Mouse (Mus musculus): ENCODE results near the gene Fzr1. TPM values are rescaled to one million over a fixed set of nuclear protein-coding genes. Genes with fewer than 3 reads are reported as not detected.
A peak's percentile ranks its signal among the peaks of the same experiment; 100 is the strongest.

Fzr1 gene
- total and polyA plus RNA-seq, 3 experiments = 33.1 to 75.4 (median 44.5) TPM

GRCm38 (mm10) chr10:81321436-81321835, 56.9 kb downstream of the Fzr1 start:
- TF ChIP-seq ZC3H11A (IDR thresholded peaks at IDR 0.05; ENCODE audit: low read depth, low read length) = no peak
- no peak for TF ChIP-seq PAX5 (IDR thresholded peaks at IDR 0.05; ENCODE audit: low read length)
- 0 out of 2 replicates have a peak, but pooled peaks have one; percentile 1 for TF ChIP-seq TBP (conservative IDR thresholded peaks at IDR 0.05; ENCODE audit: low read depth, low read length)
- no peak for TF ChIP-seq ELF1 (IDR thresholded peaks at IDR 0.05; ENCODE audit: low read depth, low read length)
- no peak for TF ChIP-seq POLR2A (IDR thresholded peaks at IDR 0.05; ENCODE audit: low read depth, low read length)
- no peak for TF ChIP-seq ZKSCAN1 (IDR thresholded peaks at IDR 0.05; ENCODE audit: borderline replicate concordance, low read depth, low read length)
- Histone ChIP-seq H3K9ac (ENCODE audit: insufficient read depth, low read depth) (peak overlapping the region; percentile 96), H3K4me3 (replicated peaks in 1 of 3; ENCODE audit: low read depth in 2 of 3, low read length in 2 of 3, poor library complexity in 1 of 3) (peak overlapping the region; percentile 89 to 98 (median 97)), H3K27ac (ENCODE audit: insufficient read depth, low read depth) (peak overlapping the region; percentile 49), H3K4me2 (ENCODE audit: insufficient read depth, low read depth, poor library complexity, severe bottlenecking) (peak overlapping the region; percentile 78), H3K9me3 (replicated peaks; ENCODE audit: low read length) (no peaks in the 10 kb centered on the region), H3K36me3 (replicated peaks in 1 of 2; ENCODE audit: control insufficient read depth in 1 of 2, insufficient read depth in 1 of 2, low read length in 1 of 2) (peaks cover 61 to 74% of the 10 kb centered on the region in 2 experiments), H3K27me3 (replicated peaks) (no peaks in the 10 kb centered on the region), H3K79me2 (replicated peaks; ENCODE audit: control insufficient read depth, extremely low read depth, insufficient read depth, poor library complexity, severe bottlenecking) (peaks cover 15% of the 10 kb centered on the region), H3K4me1 (ENCODE audit: control insufficient read depth in 1 of 2, insufficient read depth in 2 of 2) (peaks cover 12 to 37% of the 10 kb centered on the region in 2 experiments; a peak in 3 of 4 replicates)
- DNase-seq (ENCODE audit: extremely low read depth) = no peak
- dilution Hi-C loops (cut with MboI; ENCODE audit: extremely low pct_ligation_motif_present, extremely low pct_unique_long_range_greater_than_20kb, low sequenced_read_pairs) (no loop called here), in situ Hi-C loops (cut with MboI; ENCODE audit: low pct_ligation_motif_present, low pct_unique_long_range_greater_than_20kb, low sequenced_read_pairs) (no loop called here)

- Histone ChIP-seq H3K9me3 (replicated peaks; ENCODE audit: low read length) (no peaks in the 10 kb centered on the region), H3K9ac (ENCODE audit: insufficient read depth, low read depth) (peak within 1 kb of the TSS; percentile 96), H3K4me3 (replicated peaks in 1 of 3; ENCODE audit: low read depth in 2 of 3, low read length in 2 of 3, poor library complexity in 1 of 3) (peak within 1 kb of the TSS; percentile 89 to 98 (median 97)), H3K4me1 (ENCODE audit: control insufficient read depth in 1 of 2, insufficient read depth in 2 of 2) (peaks cover 12 to 37% of the 10 kb centered on the region in 2 experiments; a peak in 3 of 4 replicates), H3K4me2 (ENCODE audit: insufficient read depth, low read depth, poor library complexity, severe bottlenecking) (peak within 1 kb of the TSS; percentile 78), H3K79me2 (replicated peaks; ENCODE audit: control insufficient read depth, extremely low read depth, insufficient read depth, poor library complexity, severe bottlenecking) (peaks cover 15% of the 10 kb centered on the region), H3K27ac (ENCODE audit: insufficient read depth, low read depth) (peak within 1 kb of the TSS; percentile 59), H3K36me3 (replicated peaks in 1 of 2; ENCODE audit: control insufficient read depth in 1 of 2, insufficient read depth in 1 of 2, low read length in 1 of 2) (peaks cover 61 to 74% of the 10 kb centered on the region in 2 experiments), H3K27me3 (replicated peaks) (no peaks in the 10 kb centered on the region)
- dilution Hi-C loops (cut with MboI; ENCODE audit: extremely low pct_ligation_motif_present, extremely low pct_unique_long_range_greater_than_20kb, low sequenced_read_pairs) = no loop called here
- DNase-seq (ENCODE audit: extremely low read depth) = peak; percentile 100
- in situ Hi-C loops (cut with MboI; ENCODE audit: low pct_ligation_motif_present, low pct_unique_long_range_greater_than_20kb, low sequenced_read_pairs) = no loop called here
- TF ChIP-seq CHD1 (IDR thresholded peaks at IDR 0.05; ENCODE audit: low read depth, low read length) (no peak), TCF12 (IDR thresholded peaks at IDR 0.05; ENCODE audit: low read depth, low read length) (peak; percentile 85), UBTF (IDR thresholded peaks at IDR 0.05; ENCODE audit: low read depth, low read length) (no peak), ZC3H11A (IDR thresholded peaks at IDR 0.05; ENCODE audit: low read depth, low read length) (no peak), MXI1 (IDR thresholded peaks at IDR 0.05; ENCODE audit: low read depth, low read length) (peak; percentile 78), JUND (conservative IDR thresholded peaks at IDR 0.05; ENCODE audit: low read depth, low read length) (peak; percentile 49), USF1 (IDR thresholded peaks at IDR 0.05; ENCODE audit: low read depth, low read length) (no peak; the same call in 1 of the 2 replicates), NRF1 (IDR thresholded peaks at IDR 0.05; ENCODE audit: low read depth, low read length) (peak; percentile 97), MAX (IDR thresholded peaks at IDR 0.05; ENCODE audit: low read length) (peak; percentile 100), E2F4 (IDR thresholded peaks at IDR 0.05; ENCODE audit: insufficient replicate concordance, low read depth, low read length) (peak; percentile 95), TBP (conservative IDR thresholded peaks at IDR 0.05; ENCODE audit: low read depth, low read length) (0 out of 2 replicates have a peak, but pooled peaks have one; percentile 11), GABPA (IDR thresholded peaks at IDR 0.05; ENCODE audit: insufficient replicate concordance, low read depth, low read length) (peak; percentile 40; the same call in 1 of the 2 replicates), MEF2A (IDR thresholded peaks at IDR 0.05; ENCODE audit: borderline replicate concordance, low read depth, low read length) (peak; percentile 70), POLR2AphosphoS2 (IDR thresholded peaks at IDR 0.05; ENCODE audit: low read depth, low read length) (peak; percentile 65; the same call in 1 of the 2 replicates), SIN3A (IDR thresholded peaks at IDR 0.05; ENCODE audit: low read length) (peak; percentile 97), RAD21 (IDR thresholded peaks at IDR 0.05; ENCODE audit: low read depth, low read length) (no peak), ELF1 (IDR thresholded peaks at IDR 0.05; ENCODE audit: low read depth, low read length) (peak; percentile 98), KAT2A (IDR thresholded peaks at IDR 0.05; ENCODE audit: insufficient replicate concordance, low read length) (peak; percentile 96), MYC (IDR thresholded peaks at IDR 0.05; ENCODE audit: low read depth, low read length) (peak; percentile 84), EP300 (IDR thresholded peaks at IDR 0.05; ENCODE audit: low read length) (no peak), RCOR1 (conservative IDR thresholded peaks at IDR 0.05; ENCODE audit: low read depth, low read length) (no peak), PAX5 (IDR thresholded peaks at IDR 0.05; ENCODE audit: low read length) (no peak), CTCF (conservative IDR thresholded peaks at IDR 0.05 in 1 of 2, IDR thresholded peaks at IDR 0.05 in 1 of 2; ENCODE audit: low read depth in 2 of 2, low read length in 2 of 2) (peak in 1 of 2 experiments; percentile 31; a peak in 1 of 4 replicates), CHD2 (IDR thresholded peaks at IDR 0.05; ENCODE audit: low read length) (peak; percentile 55; the same call in 1 of the 2 replicates), NELFE (IDR thresholded peaks at IDR 0.05; ENCODE audit: low read depth, low read length) (peak; percentile 94), HCFC1 (IDR thresholded peaks at IDR 0.05; ENCODE audit: low read depth, low read length) (peak; percentile 97), MAZ (IDR thresholded peaks at IDR 0.05; ENCODE audit: low read depth, low read length) (peak; percentile 78), BHLHE40 (IDR thresholded peaks at IDR 0.05; ENCODE audit: low read depth, low read length) (peak; percentile 16; the same call in 1 of the 2 replicates)
These were observed 57.6 kb downstream of the Fzr1 start, which contains the start of gene Cactin for GRCm38 (mm10) chr10:81320550-81321347. Cactin (plus strand) TSS chr10:81321103.
